Mouse (Mus musculus) heart, embryonic 14.5 days (tissue): ENCODE measurements around the gene Rtn4. TPM values are rescaled to one million over a fixed set of nuclear protein-coding genes. Genes with fewer than 3 reads are reported as not detected.

Experiments
- ATAC-seq: fragments of 200-750 bp; cut with Nextera tagmentation; 2 replicates; pipeline ENCODE4 v1.8.0; 2017; ENCODE audit warnings: low read depth, moderate TSS enrichment; ENCODE audit not compliant: insufficient number of reproducible peaks, insufficient read depth, low FRiP score
- H3K27ac ChIP-seq, 2 experiments: fragments of 200-500 bp in 1 of 2; fragments of 300-500 bp in 1 of 2; sonication (generic) in 1 of 2; replicated peaks in 1 of 2; 2 replicates each; pipeline ENCODE4 v1.5.1; 2012 to 2014; ENCODE audit warnings: low read depth in 2 of 2, low read length in 2 of 2, control low read depth in 1 of 2, mild to moderate bottlenecking in 1 of 2, mixed read lengths in 1 of 2; ENCODE audit not compliant: control insufficient read depth in 1 of 2, insufficient read depth in 1 of 2
- H3K27me3 ChIP-seq: fragments of 300-500 bp; sonication (generic); 2 replicates; pipeline ENCODE4 v1.6.1; 2014; ENCODE audit warnings: mild to moderate bottlenecking, low read length, control low read depth; ENCODE audit not compliant: control insufficient read depth, insufficient read depth
- H3K36me3 ChIP-seq: fragments of 300-500 bp; sonication (generic); 2 replicates; pipeline ENCODE4 v1.6.1; 2014; ENCODE audit warnings: mild to moderate bottlenecking, control low read depth, low read length, mixed read lengths; ENCODE audit not compliant: control insufficient read depth, insufficient read depth
- H3K4me1 ChIP-seq, 2 experiments: fragments of 200-500 bp in 1 of 2; fragments of 300-500 bp in 1 of 2; sonication (generic) in 1 of 2; 2 replicates each; pipeline ENCODE4 v1.6.1; 2012 to 2014; ENCODE audit warnings: low read length in 2 of 2, control low read depth in 1 of 2, mixed read lengths in 1 of 2; ENCODE audit not compliant: control insufficient read depth in 2 of 2, insufficient read depth in 2 of 2
- H3K4me2 ChIP-seq: fragments of 300-500 bp; sonication (generic); 2 replicates; pipeline ENCODE4 v1.6.1; 2014; ENCODE audit warnings: mild to moderate bottlenecking, low read length
- H3K4me3 ChIP-seq, 2 experiments: fragments of 200-500 bp in 1 of 2; fragments of 300-500 bp in 1 of 2; sonication (generic) in 1 of 2; 2 replicates each; pipeline ENCODE4 v1.5.1; 2012 to 2014; ENCODE audit warnings: low read length in 2 of 2, mild to moderate bottlenecking in 2 of 2, control low read depth in 1 of 2, low read depth in 1 of 2, moderate library complexity in 1 of 2; ENCODE audit not compliant: control insufficient read depth in 1 of 2, insufficient read depth in 1 of 2
- H3K9ac ChIP-seq: fragments of 300-500 bp; sonication (generic); 2 replicates; pipeline ENCODE4 v1.6.1; 2014; ENCODE audit warnings: mild to moderate bottlenecking, low read length
- H3K9me3 ChIP-seq: fragments of 300-500 bp; sonication (generic); 2 replicates; pipeline ENCODE4 v1.6.1; 2016; ENCODE audit warnings: low read length, control low read depth; ENCODE audit not compliant: control insufficient read depth
- WGBS: fragments of 180-500 bp; shearing (Covaris S2); extraction: QIAGEN DNeasy Blood & Tissue Kit; methylation state at CpG from one replicate; pipeline ENCODE4 v1.1.7; 2014; 5-methylcytosine and 5-hydroxymethylcytosine counted together
- polyA plus RNA-seq: library from polyadenylated mRNA; unstranded; fragments of >200 nt; fragmentation: Nextera tagmentation; extraction: Ambion mirVana; gene quantifications from 2 replicates; pipeline ENCODE4 v1.2.1, GENCODE M21; 2014

Gene Rtn4
- polyA plus RNA-seq, 1 experiment from 2014 or later: 68.3 TPM

DNA sequence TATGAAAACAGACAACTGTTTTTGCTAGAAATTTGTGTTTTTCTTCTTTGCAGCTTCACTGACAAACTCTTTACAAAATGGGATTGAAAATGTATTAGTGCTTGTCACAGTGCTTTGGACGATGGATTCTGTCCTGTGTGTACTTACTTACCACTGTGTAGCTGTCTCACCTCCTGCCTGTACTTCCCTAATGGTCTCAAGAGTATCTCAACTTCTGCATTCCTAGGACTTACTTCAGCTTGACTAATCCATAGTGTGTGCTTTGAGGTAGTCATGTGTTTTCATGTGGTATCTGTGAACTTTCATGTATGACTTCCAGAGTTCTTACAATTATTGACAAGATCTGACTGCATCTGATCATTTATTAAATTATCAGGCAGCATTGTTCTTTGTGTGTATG is 35.2 kb downstream of the Rtn4 start:
- Histone ChIP-seq H3K4me1 (peaks cover 0 to 11% of the 10 kb centered on the region in 2 experiments; a peak in 1 of 4 replicates), H3K9me3 (no peaks in the 10 kb centered on the region), H3K4me3 (no peak overlapping the region), H3K9ac (no peak overlapping the region), H3K4me2 (no peak overlapping the region), H3K27ac (no peak overlapping the region), H3K27me3 (no peaks in the 10 kb centered on the region), H3K36me3 (peaks cover 11% of the 10 kb centered on the region)
- 82% methylated on average over 1 of the region's 1 CpGs for WGBS
- ATAC-seq: no peak

DNA sequence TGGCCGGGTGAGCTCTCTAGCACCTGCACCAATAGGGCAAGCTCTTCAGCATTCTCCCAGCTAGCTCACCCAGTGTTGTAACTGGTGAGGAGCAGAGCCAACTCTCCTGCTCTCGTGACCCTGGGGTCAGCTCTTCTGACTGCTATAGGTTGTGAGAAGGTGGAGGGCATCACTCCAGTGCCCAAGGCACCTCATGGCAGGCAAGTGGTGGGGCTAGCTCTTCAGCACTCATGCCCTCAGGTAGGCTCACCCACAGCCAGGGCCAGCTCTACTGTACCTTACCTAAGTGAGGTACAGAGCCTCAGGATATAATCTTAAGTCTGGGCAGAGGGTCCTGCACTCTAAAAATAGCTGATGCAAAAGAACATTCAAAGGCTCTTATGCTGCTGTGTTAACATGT is 47.0 kb downstream of the Rtn4 start:
- ATAC-seq: no peak
- H3K4me2 ChIP-seq: no peak overlapping the region
- H3K36me3 ChIP-seq: peaks cover 68% of the 10 kb centered on the region
- no peaks in the 10 kb centered on the region for H3K9me3 ChIP-seq
- 80% methylated on average over 2 of the region's 2 CpGs for WGBS
- no peak overlapping the region for H3K27ac ChIP-seq
- no peaks in the 10 kb centered on the region for H3K27me3 ChIP-seq
- H3K4me1 ChIP-seq: peaks cover 3 to 15% of the 10 kb centered on the region in 2 experiments
- no peak overlapping the region for H3K9ac ChIP-seq
- H3K4me3 ChIP-seq: no peak overlapping the region

DNA sequence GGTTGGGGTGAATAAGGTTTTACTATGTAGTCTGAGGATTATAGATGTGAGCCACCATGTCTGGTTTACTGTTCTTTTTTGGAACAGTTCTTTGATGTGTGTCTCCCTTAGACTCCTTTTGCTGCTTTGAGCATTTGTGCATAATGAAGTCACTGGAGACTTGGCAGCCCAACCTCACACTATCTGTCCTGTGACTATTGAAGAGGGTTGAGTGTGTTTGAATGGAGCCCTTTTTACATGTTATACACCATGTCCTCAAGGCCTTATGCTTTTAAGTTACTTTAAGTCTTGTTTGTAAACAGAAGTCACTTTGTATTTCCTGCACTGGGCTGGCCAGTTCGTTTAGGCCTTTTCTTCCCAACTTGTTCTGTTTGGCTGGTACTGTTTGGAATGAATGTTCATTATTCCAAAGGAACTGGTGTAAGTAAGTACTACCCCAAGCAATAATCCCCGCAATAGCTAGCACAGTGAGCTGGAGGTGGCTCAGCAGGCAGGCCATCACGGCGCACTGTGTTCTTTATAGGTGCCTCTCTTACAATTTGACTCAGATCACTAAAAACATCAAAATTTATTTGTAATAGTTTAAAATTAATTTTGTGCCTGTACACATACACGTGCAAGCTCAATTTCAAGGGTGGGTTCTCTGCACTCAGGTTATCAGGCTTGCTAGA is 52.1 kb downstream of the Rtn4 start:
- Histone ChIP-seq H3K36me3 (peaks cover 60% of the 10 kb centered on the region), H3K4me1 (no peaks in the 10 kb centered on the region), H3K4me2 (no peak overlapping the region), H3K9me3 (no peaks in the 10 kb centered on the region), H3K4me3 (no peak overlapping the region), H3K9ac (no peak overlapping the region), H3K27ac (0 out of 4 replicates have a peak overlapping the region, but pooled peaks of 1 of the 2 experiments have one; percentile 28), H3K27me3 (no peaks in the 10 kb centered on the region)
- 94% methylated on average over 5 of the region's 5 CpGs for WGBS
- no peak for ATAC-seq

DNA sequence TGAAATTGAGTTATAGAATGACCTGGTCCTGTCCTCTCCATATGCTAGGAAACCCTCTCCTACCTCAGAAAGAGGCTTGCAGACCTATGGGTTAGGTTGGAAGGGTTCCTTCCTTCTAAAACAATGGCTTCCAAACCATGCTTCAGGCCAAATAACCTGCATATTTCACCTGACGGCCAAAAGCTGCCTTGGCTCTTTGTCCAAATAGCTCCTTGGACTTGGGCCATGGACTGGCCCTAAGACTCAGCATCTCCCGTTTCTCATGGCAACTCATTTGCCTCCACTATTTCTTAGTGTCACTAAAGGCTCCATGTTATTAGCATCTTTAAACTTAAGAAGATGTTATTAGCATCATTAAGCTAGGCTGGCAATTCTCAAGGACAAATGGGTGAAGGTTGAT is 52.8 kb downstream of the Rtn4 start:
- no peak overlapping the region for H3K4me2 ChIP-seq
- no peak overlapping the region; a peak in 1 of 4 replicates for H3K27ac ChIP-seq
- no peaks in the 10 kb centered on the region for H3K4me1 ChIP-seq
- peaks cover 59% of the 10 kb centered on the region for H3K36me3 ChIP-seq
- ATAC-seq: no peak
- no peak overlapping the region for H3K4me3 ChIP-seq
- no peaks in the 10 kb centered on the region for H3K9me3 ChIP-seq
- no peaks in the 10 kb centered on the region for H3K27me3 ChIP-seq
- 71% methylated on average over 2 of the region's 2 CpGs for WGBS
- no peak overlapping the region for H3K9ac ChIP-seq

DNA sequence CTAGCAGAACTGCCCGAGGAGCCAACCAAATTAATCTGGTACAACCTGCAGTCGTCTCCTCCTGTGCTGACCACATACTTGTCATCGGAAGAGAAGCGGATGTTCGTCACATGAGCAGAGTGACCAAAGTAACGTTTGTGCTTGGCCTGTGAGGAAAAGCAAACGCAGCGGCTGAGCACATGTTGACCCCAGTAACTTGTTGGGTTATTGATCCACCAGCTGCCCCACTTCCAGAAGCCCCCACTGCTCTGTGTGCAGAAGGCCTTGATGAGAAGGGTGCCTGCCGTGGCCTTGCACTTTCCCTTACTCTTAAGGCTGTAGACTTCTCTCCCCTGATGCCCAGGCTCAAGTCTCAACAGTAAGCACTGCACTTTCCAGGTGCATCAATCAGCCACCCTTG is 53.5 kb downstream of the Rtn4 start:
- Histone ChIP-seq H3K27ac (no peak overlapping the region; a peak in 1 of 4 replicates), H3K36me3 (peaks cover 55% of the 10 kb centered on the region), H3K27me3 (no peaks in the 10 kb centered on the region), H3K4me2 (no peak overlapping the region), H3K9ac (no peak overlapping the region), H3K4me3 (no peak overlapping the region), H3K4me1 (peaks cover 0 to 2% of the 10 kb centered on the region in 2 experiments; a peak in 1 of 4 replicates), H3K9me3 (no peaks in the 10 kb centered on the region)
- 82% methylated on average over 9 of the region's 9 CpGs for WGBS
- ATAC-seq: no peak

DNA sequence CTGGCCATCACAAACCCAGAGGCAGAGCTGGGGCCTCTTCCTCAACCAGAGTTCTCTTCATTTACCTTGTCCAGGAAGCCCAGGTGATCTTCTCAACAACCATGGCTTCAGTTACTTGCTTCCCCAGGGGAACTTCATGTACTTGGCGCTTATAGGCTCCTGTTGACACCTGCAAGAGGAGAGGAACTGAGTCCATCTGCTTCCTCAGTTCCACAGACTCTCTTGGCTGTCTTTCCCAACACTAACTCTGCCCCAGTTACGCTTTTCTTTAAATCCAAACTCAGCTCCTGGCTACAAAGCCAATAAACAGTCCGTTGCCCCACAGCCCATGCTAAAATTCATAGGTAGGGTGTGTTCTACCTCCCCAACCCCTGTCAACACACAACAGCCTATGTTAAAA is 54.6 kb downstream of the Rtn4 start:
- Histone ChIP-seq H3K4me3 (no peak overlapping the region), H3K9me3 (no peaks in the 10 kb centered on the region), H3K4me1 (peaks cover 0 to 2% of the 10 kb centered on the region in 2 experiments; a peak in 1 of 4 replicates), H3K27me3 (no peaks in the 10 kb centered on the region), H3K36me3 (peaks cover 46% of the 10 kb centered on the region), H3K4me2 (no peak overlapping the region), H3K9ac (no peak overlapping the region), H3K27ac (0 out of 4 replicates have a peak overlapping the region, but pooled peaks of 1 of the 2 experiments have one; percentile 3)
- ATAC-seq: no peak
- 88% methylated on average over 3 of the region's 3 CpGs for WGBS

DNA sequence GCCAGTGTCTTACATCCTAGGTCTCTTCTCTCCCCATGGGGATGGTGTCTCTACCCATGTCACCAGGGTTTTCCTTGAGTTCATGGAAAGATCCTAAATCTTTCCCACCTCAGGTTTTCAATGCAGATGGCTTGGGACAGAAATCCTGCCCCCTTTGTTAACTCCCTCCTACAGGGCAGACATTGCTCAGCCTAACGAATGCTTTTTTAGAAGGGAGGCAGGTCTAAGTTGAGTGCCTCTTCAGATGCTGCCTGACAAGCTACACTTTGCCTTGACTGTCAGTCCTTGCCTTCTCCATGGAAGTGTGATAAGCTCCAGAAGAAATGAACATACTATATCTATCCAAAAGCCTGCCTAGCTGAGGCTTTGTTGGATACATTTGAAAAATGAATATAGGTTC is 55.1 kb downstream of the Rtn4 start:
- Histone ChIP-seq H3K4me2 (no peak overlapping the region), H3K36me3 (peaks cover 41% of the 10 kb centered on the region), H3K27me3 (no peaks in the 10 kb centered on the region), H3K9ac (no peak overlapping the region), H3K4me1 (peaks cover 0 to 2% of the 10 kb centered on the region in 2 experiments; a peak in 1 of 4 replicates), H3K9me3 (no peaks in the 10 kb centered on the region), H3K27ac (no peak overlapping the region), H3K4me3 (no peak overlapping the region)
- ATAC-seq: no peak
- 52% methylated on average over 1 of the region's 1 CpGs for WGBS
